Mouse (Mus musculus) MEL (cell line): ENCODE data around the gene Tarbp1.

Experiments used
- CTCF ChIP-seq, 3 experiments: IDR thresholded peaks in 2 of 3; conservative IDR thresholded peaks in 1 of 3; 2 replicates each; pipeline ENCODE4 v1.5.1; 2011 to 2012; ENCODE audit warnings: low read length in 3 of 3, low read depth in 2 of 3, mild to moderate bottlenecking in 2 of 3, improper control_type of control experiment in 1 of 3, inconsistent platforms in 1 of 3, mixed read lengths in 1 of 3, moderate library complexity in 1 of 3; ENCODE audit not compliant: control insufficient read depth in 1 of 3, insufficient read depth in 1 of 3, poor library complexity in 1 of 3, severe bottlenecking in 1 of 3
- EP300 ChIP-seq, 2 experiments: IDR thresholded peaks; 2 replicates each; pipeline ENCODE4 v1.6.1; 2011; ENCODE audit warnings: improper control_type of control experiment in 2 of 2, low read length in 2 of 2, low read depth in 1 of 2, mild to moderate bottlenecking in 1 of 2
- ETS1 ChIP-seq: IDR thresholded peaks from 2 replicates; pipeline ENCODE4 v1.6.1; 2012; ENCODE audit warnings: low read depth, mild to moderate bottlenecking, inconsistent platforms, low read length, improper control_type of control experiment, moderate library complexity
- GATA1 ChIP-seq: IDR thresholded peaks from 2 replicates; pipeline ENCODE4 v1.6.1; 2011; ENCODE audit warnings: low read depth, low read length, improper control_type of control experiment
- MAZ ChIP-seq: IDR thresholded peaks from 2 replicates; pipeline ENCODE4 v1.6.1; 2012; ENCODE audit warnings: low read depth, mild to moderate bottlenecking, inconsistent platforms, low read length, improper control_type of control experiment
- POLR2A ChIP-seq, 2 experiments: IDR thresholded peaks; 2 replicates each; pipeline ENCODE4 v1.6.1; 2011 to 2012; ENCODE audit warnings: low read length in 2 of 2, mild to moderate bottlenecking in 2 of 2, control low read depth in 1 of 2, improper control_type of control experiment in 1 of 2, low read depth in 1 of 2, moderate library complexity in 1 of 2; ENCODE audit not compliant: control insufficient read depth in 1 of 2, insufficient read depth in 1 of 2, poor library complexity in 1 of 2
- TCF12 ChIP-seq: IDR thresholded peaks from 2 replicates; pipeline ENCODE4 v1.6.1; 2014; ENCODE audit warnings: low read depth, mild to moderate bottlenecking, inconsistent platforms, low read length, improper control_type of control experiment, moderate library complexity
- ZNF384 ChIP-seq: IDR thresholded peaks from 2 replicates; pipeline ENCODE4 v1.6.1; 2012; ENCODE audit warnings: low read depth, mild to moderate bottlenecking, inconsistent platforms, low read length, improper control_type of control experiment

DNA sequence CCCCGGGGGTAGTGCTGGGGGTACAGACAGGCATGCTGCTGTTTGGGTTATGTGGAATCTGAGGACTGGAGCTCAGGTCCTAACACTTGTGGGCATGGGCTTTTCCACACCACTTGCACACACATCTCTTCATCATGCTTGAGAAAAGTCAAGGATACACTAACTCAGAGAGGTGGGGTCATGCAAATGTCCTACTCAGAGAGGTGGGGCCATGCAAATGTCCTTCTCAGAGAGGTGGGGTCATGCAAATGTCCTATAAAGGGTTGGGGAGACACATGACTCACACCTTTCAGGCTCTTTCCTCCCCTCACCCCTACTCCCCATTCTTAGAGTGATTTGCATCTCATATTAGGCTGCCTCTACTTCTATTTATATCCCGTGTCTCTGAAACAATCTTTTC lies 27.9 kb upstream of the Tarbp1 start:
- TF ChIP-seq GATA1 (no peak), MAZ (no peak), TCF12 (no peak), ZNF384 (no peak), CTCF (IDR thresholded peaks at IDR 0.05 in 2 of 3, conservative IDR thresholded peaks at IDR 0.05 in 1 of 3; ENCODE audit: control insufficient read depth in 1 of 3, insufficient read depth in 1 of 3, low read depth in 2 of 3, low read length in 3 of 3, poor library complexity in 1 of 3, severe bottlenecking in 1 of 3) (no peak), EP300 (IDR thresholded peaks at IDR 0.05; ENCODE audit: low read depth in 1 of 2, low read length in 2 of 2) (no peak), ETS1 (no peak), POLR2A (IDR thresholded peaks at IDR 0.05; ENCODE audit: control insufficient read depth in 1 of 2, insufficient read depth in 1 of 2, low read depth in 1 of 2, low read length in 2 of 2, poor library complexity in 1 of 2) (no peak)
